Mouse (Mus musculus) stomach, embryonic 16.5 days (tissue): Measurements from ENCODE around the gene Cmc2. TPM values are rescaled to one million over a fixed set of nuclear protein-coding genes. Genes with fewer than 3 reads are reported as not detected.

Source experiments
- ATAC-seq: fragments of 200-750 bp; cut with Nextera tagmentation; 2 replicates; pipeline ENCODE4 v1.8.0; 2017; ENCODE audit warnings: moderate number of reproducible peaks, moderate TSS enrichment; ENCODE audit not compliant: insufficient read depth, low FRiP score
- H3K27ac ChIP-seq: fragments of 300-500 bp; sonication (generic); 2 replicates; pipeline ENCODE4 v1.5.1; 2014; ENCODE audit warnings: low read length
- H3K27me3 ChIP-seq: fragments of 300-500 bp; sonication (generic); 2 replicates; pipeline ENCODE4 v1.6.1; 2014; ENCODE audit warnings: low read length, control low read depth, mixed read lengths; ENCODE audit not compliant: control insufficient read depth, insufficient read depth
- H3K36me3 ChIP-seq: fragments of 300-500 bp; sonication (generic); 2 replicates; pipeline ENCODE4 v1.6.1; 2014; ENCODE audit warnings: low read length; ENCODE audit not compliant: control insufficient read depth, insufficient read depth
- H3K4me1 ChIP-seq: fragments of 300-500 bp; sonication (generic); 2 replicates; pipeline ENCODE4 v1.6.1; 2014; ENCODE audit warnings: low read length, control low read depth, mixed read lengths; ENCODE audit not compliant: control insufficient read depth, insufficient read depth
- H3K4me2 ChIP-seq: fragments of 300-500 bp; sonication (generic); 2 replicates; pipeline ENCODE4 v1.6.1; 2014; ENCODE audit warnings: low read depth, low read length, mixed read lengths
- H3K4me3 ChIP-seq: fragments of 300-500 bp; sonication (generic); replicated peaks from 2 replicates; pipeline ENCODE4 v1.5.1; 2014; ENCODE audit warnings: mild to moderate bottlenecking, low read length
- H3K9ac ChIP-seq: fragments of 300-500 bp; sonication (generic); 2 replicates; pipeline ENCODE4 v1.6.1; 2014; ENCODE audit warnings: low read length
- H3K9me3 ChIP-seq: fragments of 300-500 bp; sonication (generic); replicated peaks from 2 replicates; pipeline ENCODE4 v1.6.1; 2016; ENCODE audit warnings: low read length, control low read depth; ENCODE audit not compliant: control insufficient read depth
- WGBS: fragments of 180-500 bp; shearing (Covaris S2); extraction: QIAGEN DNeasy Blood & Tissue Kit; methylation state at CpG from one replicate; pipeline ENCODE4 v1.1.7; 2014; 5-methylcytosine and 5-hydroxymethylcytosine counted together
- polyA plus RNA-seq: library from polyadenylated mRNA; unstranded; fragments of >200 nt; fragmentation: Nextera tagmentation; extraction: Ambion mirVana; gene quantifications from 2 replicates; pipeline ENCODE4 v1.2.1, GENCODE M21; 2015

Cmc2 gene
- polyA plus RNA-seq, 1 experiment from 2014 or later, result 72.0 TPM

GRCm38 (mm10) chr8:116927880-116928279 lies 6.6 kb upstream of the Cmc2 start:
- Histone ChIP-seq H3K9me3 (no peaks in the 10 kb centered on the region), H3K4me1 (no peaks in the 10 kb centered on the region), H3K27me3 (no peaks in the 10 kb centered on the region), H3K4me2 (no peak overlapping the region), H3K4me3 (no peak overlapping the region), H3K27ac (no peak overlapping the region), H3K9ac (no peak overlapping the region), H3K36me3 (0 out of 2 replicates have a peak, but pooled peaks cover 2% of the 10 kb centered on the region)
- 79% methylated on average over 9 of the region's 9 CpGs for WGBS
- ATAC-seq, result no peak

- Histone ChIP-seq H3K4me2 (no peak overlapping the region), H3K36me3 (0 out of 2 replicates have a peak, but pooled peaks cover 2% of the 10 kb centered on the region), H3K9ac (no peak overlapping the region), H3K27me3 (no peaks in the 10 kb centered on the region), H3K4me3 (no peak overlapping the region), H3K27ac (no peak overlapping the region), H3K9me3 (no peaks in the 10 kb centered on the region), H3K4me1 (peaks cover 8% of the 10 kb centered on the region)
- 91% methylated on average over 8 of the region's 8 CpGs for WGBS
- ATAC-seq, result no peak
Measured at GRCm38 (mm10) chr8:116923526-116923925, 2.3 kb upstream of the Cmc2 start.

- peak overlapping the region; percentile 78 for H3K27ac ChIP-seq
- ATAC-seq, result no peak
Measured at GRCm38 (mm10) chr8:116922060-116922757, 954 bp upstream of the Cmc2 start.

GRCm38 (mm10) chr8:116921005-116921336 lies 284 bp downstream of the Cmc2 start:
- Histone ChIP-seq H3K4me3 (peak overlapping the region; percentile 84), H3K9me3 (no peaks in the 10 kb centered on the region), H3K4me1 (peaks cover 8% of the 10 kb centered on the region), H3K4me2 (peak overlapping the region; percentile 56), H3K27ac (peak overlapping the region; percentile 78), H3K9ac (peak overlapping the region; percentile 85), H3K27me3 (no peaks in the 10 kb centered on the region), H3K36me3 (no peaks in the 10 kb centered on the region)
- WGBS, result under 1% methylated on average over 22 of the region's 22 CpGs
- peak; percentile 52 for ATAC-seq

More at GRCm38 (mm10) chr8:116922060-116922757, 954 bp upstream of the Cmc2 start:
- H3K9me3 ChIP-seq, result no peaks in the 10 kb centered on the region
- H3K4me3 ChIP-seq, result peak overlapping the region; percentile 84
- 0 out of 2 replicates have a peak, but pooled peaks cover 2% of the 10 kb centered on the region for H3K36me3 ChIP-seq
- H3K9ac ChIP-seq, result peak overlapping the region; percentile 85
- H3K4me2 ChIP-seq, result peak overlapping the region; percentile 56
- H3K4me1 ChIP-seq, result peaks cover 8% of the 10 kb centered on the region
- whole genome bisulfite sequencing, result 26% methylated on average over 17 of the region's 17 CpGs
- no peaks in the 10 kb centered on the region for H3K27me3 ChIP-seq

- peaks cover 4% of the 10 kb centered on the region; the same call in 1 of the 2 replicates for H3K9me3 ChIP-seq
- H3K36me3 ChIP-seq, result peaks cover 4% of the 10 kb centered on the region
- no peak for ATAC-seq
- H3K27ac ChIP-seq, result no peak overlapping the region
- 91% methylated on average over 4 of the region's 4 CpGs for WGBS
- H3K4me1 ChIP-seq, result no peaks in the 10 kb centered on the region
- no peak overlapping the region for H3K4me3 ChIP-seq
- H3K4me2 ChIP-seq, result no peak overlapping the region
- H3K27me3 ChIP-seq, result no peaks in the 10 kb centered on the region
- H3K9ac ChIP-seq, result no peak overlapping the region
Measured at GRCm38 (mm10) chr8:116905836-116906235, 15.4 kb downstream of the Cmc2 start.

GRCm38 (mm10) chr8:116905252-116905651 lies 16.0 kb downstream of the Cmc2 start:
- 88% methylated on average over 4 of the region's 4 CpGs for WGBS

GRCm38 (mm10) chr8:116904736-116905135 lies 16.5 kb downstream of the Cmc2 start:
- ATAC-seq, result no peak

More at GRCm38 (mm10) chr8:116905252-116905651, 16.0 kb downstream of the Cmc2 start:
- peaks cover 4% of the 10 kb centered on the region; the same call in 1 of the 2 replicates for H3K9me3 ChIP-seq
- no peak overlapping the region for H3K27ac ChIP-seq
- H3K27me3 ChIP-seq, result no peaks in the 10 kb centered on the region
- ATAC-seq, result no peak
- H3K36me3 ChIP-seq, result peaks cover 4% of the 10 kb centered on the region
- H3K4me2 ChIP-seq, result no peak overlapping the region
- no peak overlapping the region for H3K4me3 ChIP-seq
- no peaks in the 10 kb centered on the region for H3K4me1 ChIP-seq
- H3K9ac ChIP-seq, result no peak overlapping the region

GRCm38 (mm10) chr8:116895521-116895920 lies 25.7 kb downstream of the Cmc2 start:
- no peak overlapping the region for H3K4me3 ChIP-seq
- 0 out of 2 replicates have a peak, but pooled peaks cover 4% of the 10 kb centered on the region for H3K9me3 ChIP-seq
- no peak overlapping the region for H3K4me2 ChIP-seq
- H3K9ac ChIP-seq, result no peak overlapping the region
- H3K27ac ChIP-seq, result no peak overlapping the region
- 83% methylated on average over 6 of the region's 6 CpGs for WGBS
- H3K4me1 ChIP-seq, result no peaks in the 10 kb centered on the region
- H3K27me3 ChIP-seq, result no peaks in the 10 kb centered on the region
- ATAC-seq, result no peak
- H3K36me3 ChIP-seq, result 0 out of 2 replicates have a peak, but pooled peaks cover 3% of the 10 kb centered on the region

More at GRCm38 (mm10) chr8:116904736-116905135, 16.5 kb downstream of the Cmc2 start:
- Histone ChIP-seq H3K9ac (no peak overlapping the region), H3K27ac (no peak overlapping the region), H3K4me2 (no peak overlapping the region), H3K36me3 (peaks cover 4% of the 10 kb centered on the region), H3K4me1 (no peaks in the 10 kb centered on the region), H3K4me3 (no peak overlapping the region), H3K9me3 (peaks cover 4% of the 10 kb centered on the region; the same call in 1 of the 2 replicates), H3K27me3 (no peaks in the 10 kb centered on the region)
- WGBS, result 91% methylated on average over 4 of the region's 4 CpGs

- H3K27me3 ChIP-seq, result no peaks in the 10 kb centered on the region
- H3K27ac ChIP-seq, result no peak overlapping the region
- H3K4me3 ChIP-seq, result no peak overlapping the region
- H3K9ac ChIP-seq, result no peak overlapping the region
- no peak for ATAC-seq
- no peak overlapping the region for H3K4me2 ChIP-seq
- H3K4me1 ChIP-seq, result no peaks in the 10 kb centered on the region
- 0 out of 2 replicates have a peak, but pooled peaks cover 3% of the 10 kb centered on the region for H3K36me3 ChIP-seq
- H3K9me3 ChIP-seq, result 0 out of 2 replicates have a peak, but pooled peaks cover 4% of the 10 kb centered on the region
- WGBS, result 69% methylated on average over 11 of the region's 11 CpGs
Measured at GRCm38 (mm10) chr8:116893938-116894337, 27.3 kb downstream of the Cmc2 start.
